Mouse (Mus musculus): ENCODE results near the gene Hfe2. TPM values are rescaled to one million over a fixed set of nuclear protein-coding genes. Genes with fewer than 3 reads are reported as not detected.

Gene Hfe2
- total RNA-seq (2014; rRNA removed) (29.6 and 36.4 TPM in 2 replicates), polyA plus RNA-seq (2012; rRNA removed) (93.8 and 98.4 TPM in 2 replicates)

DNA sequence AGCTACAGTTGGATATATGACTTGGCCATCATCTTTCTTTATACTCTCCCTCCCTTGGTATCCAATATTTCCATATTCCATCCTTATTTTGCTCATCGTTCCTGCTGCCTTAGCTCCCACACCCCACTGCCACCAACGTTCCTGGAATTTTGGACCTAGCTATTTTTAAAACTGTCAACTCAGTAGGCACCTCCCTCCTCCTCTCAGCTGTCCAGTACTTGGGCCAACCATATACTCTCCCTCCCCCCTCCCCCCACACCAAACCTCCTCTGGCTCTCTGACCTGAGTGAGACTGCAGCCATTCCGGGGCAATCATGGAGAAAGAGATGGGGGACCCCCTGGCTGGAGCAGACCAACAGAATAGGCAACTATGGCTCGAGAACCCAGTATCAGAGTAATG lies at the start of gene Hfe2:
Gene Hfe2 (plus strand): TSS at position 259 of the 400 bp plus-strand sequence.
- peaks cover 16% of the 10 kb centered on the region for H3K36me3 ChIP-seq (ENCODE audit: control insufficient read depth, insufficient read depth, low read length)
- peak; percentile 88 for DNase-seq (ENCODE audit: extremely low read depth, low read depth, low spot score)
- peak within 1 kb of the TSS; percentile 97 for H3K27ac ChIP-seq (replicated peaks; ENCODE audit: insufficient read depth, low read depth, low read length)
- H3K79me2 ChIP-seq (ENCODE audit: control insufficient read depth, insufficient read depth, low read length), result no peaks in the 10 kb centered on the region
- peak within 1 kb of the TSS; percentile 67 for H3K4me3 ChIP-seq (ENCODE audit: insufficient read depth, low read depth, low read length)
- H3K27me3 ChIP-seq (ENCODE audit: control insufficient read depth, insufficient read depth, low read length), result no peaks in the 10 kb centered on the region
- peak within 1 kb of the TSS; percentile 75 for H3K9ac ChIP-seq (ENCODE audit: low read depth, low read length)
- 11% methylated on average over 4 of the region's 4 CpGs for WGBS
- H3K4me1 ChIP-seq (ENCODE audit: control insufficient read depth, insufficient read depth, low read length), result peaks cover 12% of the 10 kb centered on the region
- TF ChIP-seq POLR2A (IDR thresholded peaks at IDR 0.05; ENCODE audit: extremely low read depth, insufficient read depth, low read length), result peak; percentile 34; the same call in 1 of the 2 replicates
- no peak for TF ChIP-seq CTCF (IDR thresholded peaks at IDR 0.05; ENCODE audit: low read depth, low read length)

DNA sequence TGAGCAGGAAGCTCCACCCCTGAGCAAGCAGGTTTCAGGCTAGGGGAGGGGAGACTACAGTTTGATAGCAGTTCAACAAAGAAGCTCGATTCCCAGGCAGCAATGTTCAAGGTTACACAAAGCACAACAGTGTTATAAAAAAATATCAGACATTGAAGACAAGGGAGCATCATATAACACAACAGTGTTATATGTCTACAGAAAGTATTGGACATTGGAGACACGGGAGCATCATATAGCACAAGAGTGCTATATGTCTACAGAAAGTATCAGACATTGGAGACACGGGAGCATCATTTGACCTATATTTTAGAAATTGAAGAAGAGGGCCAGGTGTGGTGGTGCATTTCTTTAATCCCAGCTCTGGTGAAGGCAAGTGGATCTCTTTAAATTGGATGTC lies 47.9 kb upstream of the Hfe2 start:
- Histone ChIP-seq H3K4me1 (ENCODE audit: control insufficient read depth, insufficient read depth, low read length) (no peaks in the 10 kb centered on the region), H3K27ac (replicated peaks; ENCODE audit: insufficient read depth, low read depth, low read length) (no peak overlapping the region), H3K27me3 (ENCODE audit: control insufficient read depth, insufficient read depth, low read length) (peaks cover 15% of the 10 kb centered on the region), H3K9ac (ENCODE audit: low read depth, low read length) (no peak overlapping the region), H3K4me3 (ENCODE audit: insufficient read depth, low read depth, low read length) (no peak overlapping the region), H3K79me2 (ENCODE audit: control insufficient read depth, insufficient read depth, low read length) (no peaks in the 10 kb centered on the region), H3K36me3 (ENCODE audit: control insufficient read depth, insufficient read depth, low read length) (no peaks in the 10 kb centered on the region)
- no peak for DNase-seq (ENCODE audit: extremely low read depth, low read depth, low spot score)
- WGBS, result 45% methylated on average over 3 of the region's 3 CpGs
- TF ChIP-seq CTCF (IDR thresholded peaks at IDR 0.05; ENCODE audit: low read depth, low read length) (no peak), POLR2A (IDR thresholded peaks at IDR 0.05; ENCODE audit: extremely low read depth, insufficient read depth, low read length) (no peak)

DNA sequence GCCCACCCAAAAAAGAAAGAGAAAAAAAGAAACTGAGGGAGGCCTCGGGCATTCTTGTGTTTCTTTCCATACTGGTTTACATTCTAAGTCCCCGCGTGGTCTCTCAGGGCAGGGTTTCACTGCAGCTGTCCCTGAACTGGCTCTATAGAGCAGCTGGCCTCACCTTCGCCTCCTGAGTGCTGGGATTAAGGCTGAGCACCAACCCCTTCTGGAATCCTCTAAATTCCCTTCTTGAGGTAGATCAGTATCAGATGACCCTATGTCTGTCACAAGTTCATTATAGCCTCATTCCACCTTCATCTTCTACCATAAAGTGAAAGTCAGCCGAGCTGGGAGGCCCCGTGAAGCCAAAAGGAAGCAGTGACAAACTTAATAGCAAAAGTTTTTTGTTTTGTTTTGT lies 47.4 kb upstream of the Hfe2 start:
- TF ChIP-seq CTCF (IDR thresholded peaks at IDR 0.05; ENCODE audit: low read depth, low read length) (no peak), POLR2A (IDR thresholded peaks at IDR 0.05; ENCODE audit: extremely low read depth, insufficient read depth, low read length) (no peak)
- Histone ChIP-seq H3K27ac (replicated peaks; ENCODE audit: insufficient read depth, low read depth, low read length) (no peak overlapping the region), H3K4me3 (ENCODE audit: insufficient read depth, low read depth, low read length) (no peak overlapping the region), H3K9ac (ENCODE audit: low read depth, low read length) (no peak overlapping the region), H3K79me2 (ENCODE audit: control insufficient read depth, insufficient read depth, low read length) (no peaks in the 10 kb centered on the region), H3K27me3 (ENCODE audit: control insufficient read depth, insufficient read depth, low read length) (peaks cover 12% of the 10 kb centered on the region), H3K36me3 (ENCODE audit: control insufficient read depth, insufficient read depth, low read length) (no peaks in the 10 kb centered on the region), H3K4me1 (ENCODE audit: control insufficient read depth, insufficient read depth, low read length) (no peaks in the 10 kb centered on the region)
- WGBS, result 75% methylated on average over 6 of the region's 6 CpGs
- no peak for DNase-seq (ENCODE audit: extremely low read depth, low read depth, low spot score)

DNA sequence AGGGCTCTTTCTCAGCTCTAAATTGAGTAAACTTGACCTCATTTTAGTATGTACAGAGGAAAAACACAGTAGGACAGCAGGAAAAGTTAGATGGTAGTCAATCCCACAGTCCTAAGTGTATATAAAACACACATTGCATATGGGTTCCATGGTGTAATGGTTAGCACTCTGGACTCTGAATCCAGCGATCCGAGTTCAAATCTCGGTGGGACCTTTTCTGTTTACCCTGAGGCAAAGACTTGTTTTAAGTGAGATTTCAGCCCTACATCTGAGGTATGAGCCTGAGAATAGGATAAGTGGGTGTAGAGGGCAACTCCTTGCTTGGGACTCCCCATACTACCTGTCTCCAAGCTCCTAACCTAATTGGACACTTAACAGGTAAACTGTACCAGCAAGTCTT lies 45.7 kb upstream of the Hfe2 start:
- Histone ChIP-seq H3K79me2 (ENCODE audit: control insufficient read depth, insufficient read depth, low read length) (no peaks in the 10 kb centered on the region), H3K36me3 (ENCODE audit: control insufficient read depth, insufficient read depth, low read length) (no peaks in the 10 kb centered on the region), H3K9ac (ENCODE audit: low read depth, low read length) (no peak overlapping the region), H3K27me3 (ENCODE audit: control insufficient read depth, insufficient read depth, low read length) (peaks cover 8% of the 10 kb centered on the region), H3K4me1 (ENCODE audit: control insufficient read depth, insufficient read depth, low read length) (no peaks in the 10 kb centered on the region), H3K27ac (replicated peaks; ENCODE audit: insufficient read depth, low read depth, low read length) (no peak overlapping the region), H3K4me3 (ENCODE audit: insufficient read depth, low read depth, low read length) (no peak overlapping the region)
- TF ChIP-seq CTCF (IDR thresholded peaks at IDR 0.05; ENCODE audit: low read depth, low read length) (no peak), POLR2A (IDR thresholded peaks at IDR 0.05; ENCODE audit: extremely low read depth, insufficient read depth, low read length) (no peak)
- DNase-seq (ENCODE audit: extremely low read depth, low read depth, low spot score), result peak; percentile 43
- 28% methylated on average over 3 of the region's 3 CpGs for WGBS

DNA sequence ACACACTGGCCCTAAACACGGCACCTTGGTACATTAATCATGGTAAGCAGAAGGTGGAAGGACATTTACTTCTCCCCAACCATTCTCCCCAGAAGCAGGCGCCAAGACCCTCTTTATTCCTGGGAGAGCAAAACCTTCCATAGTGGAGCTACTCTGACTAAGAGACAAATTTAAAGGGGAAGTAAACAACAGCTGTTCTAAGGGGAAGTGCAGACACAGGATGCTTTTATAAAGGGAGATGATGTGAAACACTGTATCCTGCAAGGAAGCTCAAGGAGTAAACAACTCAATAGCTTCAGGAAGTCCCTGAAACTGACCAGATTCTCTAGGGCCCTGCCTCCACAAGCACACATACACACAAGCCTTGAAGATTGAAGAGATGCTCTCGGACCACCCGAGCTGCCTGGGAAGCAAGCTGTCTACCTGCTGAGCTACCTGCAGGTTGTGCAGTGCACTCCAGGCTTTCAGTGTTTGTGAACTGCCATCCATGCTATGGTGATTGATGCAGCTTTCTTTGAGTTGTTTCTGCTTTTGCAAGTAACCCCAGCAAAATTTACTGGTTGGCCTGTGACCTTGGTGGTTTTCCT lies 44.2 kb upstream of the Hfe2 start:
- H3K27me3 ChIP-seq (ENCODE audit: control insufficient read depth, insufficient read depth, low read length), result peaks cover 3% of the 10 kb centered on the region; the same call in 1 of the 2 replicates
- no peaks in the 10 kb centered on the region for H3K4me1 ChIP-seq (ENCODE audit: control insufficient read depth, insufficient read depth, low read length)
- DNase-seq (ENCODE audit: extremely low read depth, low read depth, low spot score), result no peak
- no peaks in the 10 kb centered on the region for H3K79me2 ChIP-seq (ENCODE audit: control insufficient read depth, insufficient read depth, low read length)
- no peak for TF ChIP-seq CTCF (IDR thresholded peaks at IDR 0.05; ENCODE audit: low read depth, low read length)
- no peak for TF ChIP-seq POLR2A (IDR thresholded peaks at IDR 0.05; ENCODE audit: extremely low read depth, insufficient read depth, low read length)
- no peaks in the 10 kb centered on the region for H3K36me3 ChIP-seq (ENCODE audit: control insufficient read depth, insufficient read depth, low read length)
- WGBS, result 88% methylated on average over 4 of the region's 4 CpGs
- H3K4me3 ChIP-seq (ENCODE audit: insufficient read depth, low read depth, low read length), result no peak overlapping the region
- no peak overlapping the region for H3K27ac ChIP-seq (replicated peaks; ENCODE audit: insufficient read depth, low read depth, low read length)
- no peak overlapping the region for H3K9ac ChIP-seq (ENCODE audit: low read depth, low read length)

DNA sequence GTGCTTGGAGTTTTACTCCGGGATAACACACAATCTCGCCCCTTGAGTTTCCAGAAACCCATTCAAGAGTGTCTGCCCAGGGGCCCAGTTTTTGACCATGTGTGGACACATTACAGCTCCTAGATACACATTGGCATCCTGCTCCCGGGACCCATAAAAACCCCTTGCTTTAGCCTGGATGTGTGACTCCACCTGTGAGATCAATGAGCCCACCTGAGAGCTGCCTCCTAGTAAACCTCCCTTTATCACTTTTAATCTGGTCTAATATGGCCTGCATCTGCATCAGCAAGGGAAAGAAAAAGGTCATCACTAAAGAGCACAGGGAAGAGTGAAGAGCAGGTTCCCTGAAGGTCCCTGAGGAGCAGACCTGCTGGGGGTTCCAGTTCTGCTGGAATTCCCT lies 43.1 kb upstream of the Hfe2 start:
- Histone ChIP-seq H3K36me3 (ENCODE audit: control insufficient read depth, insufficient read depth, low read length) (no peaks in the 10 kb centered on the region), H3K4me3 (ENCODE audit: insufficient read depth, low read depth, low read length) (no peak overlapping the region), H3K27me3 (ENCODE audit: control insufficient read depth, insufficient read depth, low read length) (no peaks in the 10 kb centered on the region), H3K27ac (replicated peaks; ENCODE audit: insufficient read depth, low read depth, low read length) (no peak overlapping the region), H3K9ac (ENCODE audit: low read depth, low read length) (no peak overlapping the region), H3K79me2 (ENCODE audit: control insufficient read depth, insufficient read depth, low read length) (no peaks in the 10 kb centered on the region), H3K4me1 (ENCODE audit: control insufficient read depth, insufficient read depth, low read length) (no peaks in the 10 kb centered on the region)
- TF ChIP-seq POLR2A (IDR thresholded peaks at IDR 0.05; ENCODE audit: extremely low read depth, insufficient read depth, low read length), result no peak
- no peak for TF ChIP-seq CTCF (IDR thresholded peaks at IDR 0.05; ENCODE audit: low read depth, low read length)
- DNase-seq (ENCODE audit: extremely low read depth, low read depth, low spot score), result no peak
- WGBS, result 90% methylated on average over 3 of the region's 3 CpGs

Data from liver, adult 2 months (tissue).